Mouse (Mus musculus) bone marrow macrophage, adult 2 months (primary cell): ENCODE measurements around the gene Prom1. TPM values are rescaled to one million over a fixed set of nuclear protein-coding genes. Genes with fewer than 3 reads are reported as not detected.

Experiments used
- H3K27ac ChIP-seq: 2 replicates; pipeline ENCODE4 v1.5.1; 2012; ENCODE audit warnings: low read depth, low read length; ENCODE audit not compliant: insufficient read depth
- H3K4me1 ChIP-seq: 2 replicates; pipeline ENCODE4 v1.6.1; 2012; ENCODE audit warnings: low read length; ENCODE audit not compliant: control insufficient read depth, insufficient read depth
- H3K4me3 ChIP-seq: 2 replicates; pipeline ENCODE4 v1.5.1; 2012; ENCODE audit warnings: mild to moderate bottlenecking, low read length, moderate library complexity; ENCODE audit not compliant: insufficient read depth
- CTCF ChIP-seq: IDR thresholded peaks from 2 replicates; pipeline ENCODE4 v1.5.1; 2012; ENCODE audit warnings: low read depth, mild to moderate bottlenecking, low read length, moderate library complexity
- POLR2A ChIP-seq: IDR thresholded peaks from 2 replicates; pipeline ENCODE4 v1.6.1; 2012; ENCODE audit warnings: mild to moderate bottlenecking, low read depth, low read length, borderline replicate concordance
- polyA plus RNA-seq: library from polyadenylated mRNA; stranded (reverse); fragments of >200 nt; gene quantifications from 2 replicates; pipeline ENCODE4 v1.2.4, GENCODE M21; 2012; ENCODE audit not compliant: missing spikeins, insufficient read depth, insufficient read length

Gene Prom1
- polyA plus RNA-seq, 1 experiment = not detected

DNA sequence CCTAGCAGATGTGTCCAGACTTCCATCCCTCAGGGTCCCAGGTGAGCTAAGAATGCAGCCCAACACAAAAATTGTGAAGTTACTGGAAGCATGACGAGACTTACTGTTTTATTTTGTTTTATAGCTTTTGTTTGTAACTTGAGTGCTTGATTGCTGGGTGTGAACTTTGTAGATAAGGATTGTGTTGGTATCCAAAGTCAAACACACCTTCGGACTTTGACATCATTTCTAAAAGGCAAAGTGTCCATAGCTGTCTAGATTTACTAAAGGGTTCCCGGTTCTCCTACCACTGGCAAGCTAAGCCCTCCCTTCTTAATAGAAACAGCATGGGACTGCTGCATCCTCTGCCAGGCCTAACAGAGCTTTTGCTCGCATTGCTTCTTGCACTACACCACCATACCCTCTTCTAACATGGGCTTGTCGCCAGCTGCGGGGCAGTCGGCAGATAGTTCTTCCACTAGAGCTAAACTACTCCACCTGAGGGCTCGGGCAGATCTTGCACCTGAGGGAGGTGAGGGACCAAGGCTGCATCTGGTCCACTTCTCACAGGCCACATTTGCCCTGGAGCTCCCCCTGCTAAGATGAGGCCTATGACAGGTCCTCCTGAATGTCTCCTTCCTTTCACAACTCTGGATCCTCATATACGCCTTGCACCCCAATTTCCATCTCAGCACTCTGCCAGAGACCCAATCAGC lies 103.4 kb downstream of the Prom1 start:
- no peak for TF ChIP-seq CTCF
- no peak for TF ChIP-seq POLR2A
- Histone ChIP-seq H3K4me3 (no peak overlapping the region), H3K27ac (no peak overlapping the region), H3K4me1 (no peaks in the 10 kb centered on the region)

- Histone ChIP-seq H3K4me3 (no peak overlapping the region), H3K27ac (no peak overlapping the region), H3K4me1 (no peaks in the 10 kb centered on the region)
- TF ChIP-seq CTCF = no peak
- TF ChIP-seq POLR2A = no peak
Measured at GRCm38 (mm10) chr5:43997626-43998025, 104.2 kb downstream of the Prom1 start.

DNA sequence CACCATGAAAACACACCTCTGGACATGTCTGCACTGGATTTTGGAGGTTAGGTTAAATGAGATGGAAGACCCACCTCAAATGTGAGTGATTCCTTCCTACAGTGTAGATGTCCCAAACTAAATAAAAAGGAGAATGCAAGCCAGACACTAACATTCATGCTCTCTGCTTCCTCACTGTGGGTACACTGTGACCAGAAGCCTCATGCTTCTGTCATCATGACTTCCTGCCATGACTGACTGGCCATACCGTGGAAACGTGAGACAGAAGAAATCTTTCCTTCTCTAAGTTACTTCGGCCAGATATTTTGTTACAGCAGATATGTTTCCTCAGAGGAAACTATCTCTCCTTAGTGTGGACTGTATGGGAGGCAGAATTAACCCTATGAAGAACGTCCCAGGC lies 105.7 kb downstream of the Prom1 start:
- Histone ChIP-seq H3K4me1 (no peaks in the 10 kb centered on the region), H3K4me3 (no peak overlapping the region), H3K27ac (no peak overlapping the region)
- TF ChIP-seq CTCF (no peak), POLR2A (no peak)

DNA sequence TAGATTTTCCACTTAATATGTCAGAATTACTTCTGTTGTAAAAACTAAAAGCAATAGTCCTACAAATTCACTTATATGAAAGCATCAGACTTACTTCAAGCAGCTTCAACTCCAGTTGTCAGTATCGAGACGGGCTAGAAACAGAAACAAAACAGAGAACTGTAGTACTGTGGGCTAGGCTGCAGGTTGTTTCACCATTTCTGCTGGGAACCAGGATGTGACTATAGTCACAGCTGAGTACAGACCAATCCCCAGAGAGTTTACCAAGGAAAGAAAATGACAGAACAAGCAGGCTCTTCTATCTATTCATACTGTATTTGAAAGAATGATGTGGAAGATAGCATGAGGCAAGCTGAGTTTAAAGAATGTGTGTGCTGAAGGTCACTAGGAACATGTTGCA lies 106.9 kb downstream of the Prom1 start:
- no peaks in the 10 kb centered on the region for H3K4me1 ChIP-seq
- H3K4me3 ChIP-seq = no peak overlapping the region
- no peak overlapping the region for H3K27ac ChIP-seq
- TF ChIP-seq POLR2A (no peak), CTCF (no peak)

GRCm38 (mm10) chr5:43990316-43990715 lies 111.5 kb downstream of the Prom1 start:
- TF ChIP-seq POLR2A = no peak
- peak; percentile 89 for TF ChIP-seq CTCF
- no peak overlapping the region for H3K27ac ChIP-seq
- H3K4me1 ChIP-seq = no peaks in the 10 kb centered on the region
- no peak overlapping the region for H3K4me3 ChIP-seq

DNA sequence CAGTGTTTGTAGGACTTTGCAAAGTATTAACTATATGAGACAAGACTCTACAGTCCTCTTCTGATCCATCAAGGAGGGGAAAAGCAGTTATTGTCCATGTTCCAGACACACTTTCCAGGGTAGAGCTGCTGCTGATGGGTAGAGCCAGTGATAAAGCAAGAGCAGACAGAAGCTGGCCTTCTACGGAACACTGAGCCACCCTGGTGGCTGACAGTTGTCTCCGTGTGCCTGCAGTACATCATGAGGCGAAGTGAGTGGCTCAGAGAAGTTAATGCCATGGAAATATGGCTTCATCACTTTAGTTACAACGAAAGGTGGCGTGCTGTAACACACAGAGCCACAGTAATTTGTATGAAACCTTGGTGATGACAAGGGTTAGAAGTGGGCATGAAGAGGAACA lies 112.8 kb downstream of the Prom1 start:
- no peak overlapping the region for H3K27ac ChIP-seq
- TF ChIP-seq POLR2A = no peak
- no peak for TF ChIP-seq CTCF
- H3K4me3 ChIP-seq = no peak overlapping the region
- H3K4me1 ChIP-seq = no peaks in the 10 kb centered on the region

- Histone ChIP-seq H3K4me3 (no peak overlapping the region), H3K4me1 (no peaks in the 10 kb centered on the region), H3K27ac (no peak overlapping the region)
- TF ChIP-seq CTCF (no peak), POLR2A (no peak)
Measured at GRCm38 (mm10) chr5:43986212-43986611, 115.6 kb downstream of the Prom1 start.

GRCm38 (mm10) chr5:43982896-43983295 lies 118.9 kb downstream of the Prom1 start:
- H3K27ac ChIP-seq = no peak overlapping the region
- TF ChIP-seq CTCF (no peak), POLR2A (no peak)

GRCm38 (mm10) chr5:43981620-43982019 lies 120.2 kb downstream of the Prom1 start, which contains the start of gene Fgfbp1:
Gene Fgfbp1, minus strand, starts transcription at chr5:43981779.
- TF ChIP-seq CTCF (no peak), POLR2A (no peak)
- H3K4me1 ChIP-seq = no peaks in the 10 kb centered on the region
- no peak within 1 kb of the TSS for H3K27ac ChIP-seq
- no peak within 1 kb of the TSS for H3K4me3 ChIP-seq

More at GRCm38 (mm10) chr5:43982896-43983295, 118.9 kb downstream of the Prom1 start:
- H3K4me1 ChIP-seq = no peaks in the 10 kb centered on the region
- no peak overlapping the region for H3K4me3 ChIP-seq

DNA sequence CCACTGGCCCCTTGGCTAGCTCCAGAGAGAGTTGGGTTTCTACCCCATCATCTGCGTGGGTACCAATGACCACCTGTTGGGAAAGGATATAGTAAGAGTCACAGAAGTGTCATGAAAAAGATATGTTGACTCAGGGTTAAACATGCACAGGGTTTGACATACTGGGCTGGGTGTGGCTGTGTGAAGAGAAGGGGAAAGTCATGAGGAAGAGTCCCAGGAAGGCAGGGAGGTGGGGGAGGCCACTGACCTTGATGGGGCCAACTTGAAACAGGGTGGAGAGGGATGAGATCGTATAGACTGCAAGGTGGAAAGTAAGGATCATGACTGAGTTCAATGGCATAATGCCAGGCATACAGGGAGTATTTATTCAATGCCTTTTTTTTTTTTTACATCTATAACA lies 121.4 kb downstream of the Prom1 start:
- TF ChIP-seq CTCF (no peak), POLR2A (no peak)
- H3K4me3 ChIP-seq = no peak overlapping the region
- H3K4me1 ChIP-seq = no peaks in the 10 kb centered on the region
- H3K27ac ChIP-seq = no peak overlapping the region
